Mouse (Mus musculus): Measurements from ENCODE around the gene Mtss1l.
"Not testable (repeated sequence)": the region's sequence is repeated elsewhere in the genome, so short reads cannot be mapped to it uniquely, and the experiment has no call there.

Mtss1l gene

GRCm38 (mm10) chr8:110776335-110776734, 55.1 kb downstream of the Mtss1l start:
- no peak for DNase-seq (ENCODE audit: low spot score in 2 of 2)

GRCm38 (mm10) chr8:110779924-110780718, 58.8 kb downstream of the Mtss1l start:
- no peak for DNase-seq (ENCODE audit: low spot score in 2 of 2)

GRCm38 (mm10) chr8:110785366-110785765, 64.1 kb downstream of the Mtss1l start:
- DNase-seq (ENCODE audit: low spot score in 2 of 2), result no peak

- not testable (repeated sequence) for DNase-seq (ENCODE audit: low spot score in 2 of 2)
These were observed 65.2 kb downstream of the Mtss1l start for GRCm38 (mm10) chr8:110786501-110786900.

- no peak for DNase-seq (ENCODE audit: low spot score in 2 of 2)
These were observed 65.7 kb downstream of the Mtss1l start for GRCm38 (mm10) chr8:110786934-110787333.

- no peak for DNase-seq (ENCODE audit: low spot score in 2 of 2)
These were observed 66.2 kb downstream of the Mtss1l start for GRCm38 (mm10) chr8:110787411-110787954.

- no peak for DNase-seq (ENCODE audit: low spot score in 2 of 2)
These were observed 67.7 kb downstream of the Mtss1l start for GRCm38 (mm10) chr8:110788981-110789380.

GRCm38 (mm10) chr8:110789571-110789970, 68.3 kb downstream of the Mtss1l start:
- no peak for DNase-seq (ENCODE audit: low spot score in 2 of 2)

GRCm38 (mm10) chr8:110790270-110790669, 69.0 kb downstream of the Mtss1l start:
- DNase-seq (ENCODE audit: low spot score in 2 of 2), result no peak
